Mouse (Mus musculus): Measurements from ENCODE around the gene Tcp11.

Gene Tcp11

GRCm38 (mm10) chr17:28036813-28037756 is 43.4 kb downstream of the Tcp11 start:
- no peak for DNase-seq (ENCODE audit: low spot score)

DNA sequence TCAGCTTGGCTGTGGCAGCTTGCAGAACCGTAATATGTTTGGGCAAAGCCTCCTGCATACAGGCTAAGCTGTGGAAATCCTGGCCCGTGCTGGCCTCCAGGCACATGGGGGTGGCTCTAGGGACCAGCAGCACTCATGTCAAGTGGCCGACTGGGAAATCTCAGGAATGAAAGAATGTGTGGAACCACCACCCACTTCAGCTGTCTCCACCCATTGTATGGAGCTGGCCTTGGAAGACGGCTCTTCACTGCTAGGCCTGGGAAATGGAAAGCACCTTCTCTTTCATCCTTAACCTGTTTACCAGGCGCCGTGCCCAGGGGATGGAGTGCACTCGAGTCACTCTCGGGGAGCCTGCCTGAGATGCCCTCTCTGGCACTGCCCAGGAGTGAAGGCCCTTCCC is 45.5 kb downstream of the Tcp11 start:
- DNase-seq (ENCODE audit: low spot score), result no peak

- no peak for DNase-seq (ENCODE audit: low spot score)
Observed at GRCm38 (mm10) chr17:28033046-28033580, 47.3 kb downstream of the Tcp11 start.

- no peak for DNase-seq (ENCODE audit: low spot score)
Observed at GRCm38 (mm10) chr17:28032219-28032618, 48.2 kb downstream of the Tcp11 start.

DNA sequence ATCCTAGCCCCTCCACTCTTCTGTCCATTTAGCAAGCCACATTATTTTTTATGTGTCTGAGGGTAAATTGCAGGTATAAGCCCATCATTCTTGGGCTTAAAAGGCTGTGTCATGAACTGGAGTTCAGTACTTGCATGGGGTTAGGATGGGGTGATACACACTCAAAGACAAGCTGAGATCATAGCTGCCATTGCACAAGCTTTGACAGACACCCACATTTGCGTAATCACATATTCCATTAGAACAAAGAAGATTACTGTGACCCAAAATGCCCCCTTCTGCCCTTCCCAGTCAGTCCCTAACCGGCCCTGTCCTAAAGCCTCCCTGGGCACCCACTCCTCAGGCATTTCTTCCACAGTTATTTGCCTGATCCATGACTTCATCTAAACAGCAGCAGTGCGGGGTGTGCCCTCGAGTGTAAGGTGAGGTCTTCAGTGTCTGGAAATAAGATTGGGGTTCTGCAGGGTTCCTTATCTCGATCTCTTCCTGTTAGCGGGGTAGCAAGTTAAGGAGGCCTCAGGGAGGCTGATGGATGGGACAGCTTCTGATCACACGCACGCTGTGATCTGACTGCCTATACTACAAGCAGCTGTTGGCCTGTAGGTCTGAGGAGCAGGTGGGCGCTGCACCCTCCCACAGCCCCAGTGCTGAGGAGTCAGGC is 49.0 kb downstream of the Tcp11 start:
- no peak for DNase-seq (ENCODE audit: low spot score)

GRCm38 (mm10) chr17:28030446-28030845 is 50.0 kb downstream of the Tcp11 start:
- DNase-seq (ENCODE audit: low spot score), result no peak

DNA sequence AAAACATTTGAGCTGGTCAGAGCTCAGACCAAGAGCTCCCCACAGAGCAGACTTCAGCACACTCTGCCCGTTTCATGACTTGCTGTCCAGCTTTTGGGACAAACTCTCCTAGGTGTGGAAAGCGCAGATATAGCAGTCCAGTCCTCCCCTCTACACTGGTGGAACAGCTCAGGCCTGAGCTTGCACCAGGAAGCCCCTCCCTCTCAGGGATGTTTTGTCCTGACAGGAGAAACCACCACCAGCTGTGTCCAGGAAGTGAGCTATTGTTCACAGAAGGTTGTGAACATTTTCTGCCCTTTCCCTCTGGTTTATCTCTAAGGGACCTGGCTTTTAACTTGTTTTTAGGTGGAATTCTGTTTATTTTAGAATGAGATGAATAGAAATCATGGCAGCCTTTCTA is 51.1 kb downstream of the Tcp11 start:
- no peak for DNase-seq (ENCODE audit: low spot score)

GRCm38 (mm10) chr17:28028236-28028635 is 52.2 kb downstream of the Tcp11 start:
- DNase-seq (ENCODE audit: low spot score), result no peak

GRCm38 (mm10) chr17:28027197-28027596 is 53.2 kb downstream of the Tcp11 start:
- DNase-seq (ENCODE audit: low spot score), result no peak

DNA sequence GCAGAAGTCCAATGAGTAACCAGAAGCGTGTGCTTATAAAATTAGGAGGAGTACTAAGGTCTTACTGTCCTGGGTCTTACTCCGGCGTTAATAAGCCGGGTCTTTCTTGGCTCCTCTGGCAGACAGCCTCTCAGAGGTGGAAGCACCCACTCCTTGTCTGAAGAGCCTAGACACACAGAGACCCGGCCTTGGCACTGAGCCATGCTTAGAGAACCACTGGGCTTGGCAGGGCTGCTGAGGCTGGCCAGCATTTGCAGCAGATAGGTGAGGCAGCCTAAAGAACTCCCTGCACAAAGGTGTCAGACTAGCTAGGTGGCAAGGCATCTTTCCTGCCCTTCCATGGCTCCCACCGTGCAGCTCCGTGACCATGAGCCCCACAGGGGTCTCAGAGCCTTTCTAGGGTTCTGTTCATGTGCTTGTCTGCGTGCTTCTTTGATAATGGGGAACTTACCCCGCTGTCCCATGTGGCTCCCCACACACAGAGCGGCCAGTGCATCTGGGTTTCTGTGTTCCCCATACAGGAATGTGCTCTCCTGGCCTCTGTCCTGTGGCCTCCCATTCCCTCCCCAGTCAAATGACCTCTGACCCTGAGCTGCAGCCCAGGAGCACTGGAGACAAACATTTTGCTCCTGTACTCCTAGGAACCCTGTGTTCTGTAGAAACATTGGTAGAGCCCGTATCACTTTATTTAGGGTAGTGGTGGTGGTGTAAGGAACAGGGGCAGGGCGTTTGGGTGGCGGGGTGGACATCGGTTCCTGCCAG is 54.1 kb downstream of the Tcp11 start:
- no peak for DNase-seq (ENCODE audit: low spot score)

- no peak for DNase-seq (ENCODE audit: low spot score)
Observed at GRCm38 (mm10) chr17:28025541-28025961, 54.9 kb downstream of the Tcp11 start.

GRCm38 (mm10) chr17:28022854-28023655 is 57.4 kb downstream of the Tcp11 start:
- no peak for DNase-seq (ENCODE audit: low spot score)

- no peak for DNase-seq (ENCODE audit: low spot score)
Observed at GRCm38 (mm10) chr17:28021911-28022310, 58.5 kb downstream of the Tcp11 start.

DNA sequence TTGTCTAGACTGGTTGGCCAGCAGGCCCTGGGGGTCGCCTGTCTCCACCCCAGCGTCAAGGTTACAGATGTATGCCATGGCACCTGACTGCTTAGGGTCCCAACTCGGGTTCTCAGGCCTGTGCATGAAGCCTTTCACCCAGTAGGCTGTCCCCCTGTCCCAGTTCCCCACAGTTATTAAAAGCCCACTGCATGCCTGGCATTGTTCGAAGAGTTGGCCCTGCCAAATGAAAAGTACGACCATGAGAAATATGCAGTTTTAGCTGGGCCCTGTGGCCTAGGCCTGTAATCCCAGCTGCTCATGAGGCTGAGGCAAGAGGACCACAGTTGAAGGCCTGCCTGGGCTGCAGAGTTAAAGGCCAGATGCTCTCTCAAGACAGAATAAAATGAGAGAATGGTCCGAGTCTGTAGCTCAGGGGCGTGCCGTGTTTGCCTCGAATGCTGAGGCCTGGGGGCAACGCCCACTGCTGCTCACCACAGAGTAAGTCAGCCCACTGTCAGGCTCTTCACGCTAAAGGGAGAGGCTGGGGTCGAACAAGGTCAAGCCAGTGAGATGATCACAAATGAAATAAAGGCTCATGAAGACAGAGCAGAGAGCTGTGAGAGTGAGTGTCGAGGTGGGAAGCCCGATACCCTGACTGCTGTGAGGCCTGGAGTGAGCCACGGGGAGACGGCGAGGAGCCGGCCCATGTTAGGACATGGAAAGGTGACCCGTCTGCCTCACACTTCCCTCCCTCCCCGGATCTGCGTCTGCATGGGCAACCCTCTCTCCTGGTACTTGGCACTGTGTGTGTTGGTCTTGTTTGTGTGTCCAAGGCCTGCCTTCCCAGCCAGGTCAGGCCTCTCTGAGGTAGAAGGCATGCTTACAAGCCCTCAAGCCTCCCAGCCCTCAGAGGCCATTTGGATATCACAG is 60.4 kb downstream of the Tcp11 start:
- DNase-seq (ENCODE audit: low spot score), result no peak

DNA sequence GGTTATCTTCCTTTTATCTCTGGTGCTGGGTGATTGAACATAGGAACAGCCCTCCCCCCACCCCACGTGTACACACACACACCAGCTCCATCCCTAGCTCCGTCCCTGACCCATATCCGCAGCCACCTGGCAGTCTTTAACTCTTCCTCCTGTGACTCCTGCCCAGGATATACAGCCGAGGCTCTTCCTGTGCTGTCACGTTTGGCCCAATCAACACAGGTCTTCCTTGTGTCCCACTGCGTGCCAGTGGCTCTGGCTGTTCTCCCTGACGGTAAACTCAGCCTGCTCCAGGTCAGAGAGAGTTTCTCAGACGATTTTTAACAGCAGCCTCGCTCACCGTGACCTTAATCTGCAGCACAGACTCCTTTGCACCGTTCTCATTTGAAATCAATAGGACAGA is 61.7 kb downstream of the Tcp11 start:
- DNase-seq (ENCODE audit: low spot score), result no peak

DNA sequence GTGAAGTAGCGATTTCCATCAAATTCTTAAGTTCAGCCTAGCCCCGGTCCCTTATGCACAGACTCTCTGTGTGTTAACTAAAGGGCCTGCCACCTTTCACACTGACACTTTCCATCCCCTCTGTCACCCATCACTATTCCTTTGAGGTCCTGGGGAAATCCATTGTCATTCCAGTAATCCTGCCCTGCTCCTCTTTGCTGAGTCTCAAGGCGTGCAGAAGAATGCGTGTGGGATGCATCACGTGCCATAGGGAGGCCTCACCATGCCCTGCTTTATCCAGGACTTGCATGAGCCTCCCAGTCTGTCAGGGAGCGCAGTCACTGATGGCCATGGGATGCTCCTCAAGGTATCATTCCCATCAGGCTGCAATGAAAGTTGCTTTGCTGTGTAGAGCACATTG is 62.1 kb downstream of the Tcp11 start:
- DNase-seq (ENCODE audit: low spot score), result no peak
